Mouse (Mus musculus): ENCODE measurements around the gene Nfkbil1. TPM values are rescaled to one million over a fixed set of nuclear protein-coding genes. Genes with fewer than 3 reads are reported as not detected.

The Nfkbil1 gene
- polyA plus RNA-seq, 1 experiment from 2014 or later, result 3.8 TPM

DNA sequence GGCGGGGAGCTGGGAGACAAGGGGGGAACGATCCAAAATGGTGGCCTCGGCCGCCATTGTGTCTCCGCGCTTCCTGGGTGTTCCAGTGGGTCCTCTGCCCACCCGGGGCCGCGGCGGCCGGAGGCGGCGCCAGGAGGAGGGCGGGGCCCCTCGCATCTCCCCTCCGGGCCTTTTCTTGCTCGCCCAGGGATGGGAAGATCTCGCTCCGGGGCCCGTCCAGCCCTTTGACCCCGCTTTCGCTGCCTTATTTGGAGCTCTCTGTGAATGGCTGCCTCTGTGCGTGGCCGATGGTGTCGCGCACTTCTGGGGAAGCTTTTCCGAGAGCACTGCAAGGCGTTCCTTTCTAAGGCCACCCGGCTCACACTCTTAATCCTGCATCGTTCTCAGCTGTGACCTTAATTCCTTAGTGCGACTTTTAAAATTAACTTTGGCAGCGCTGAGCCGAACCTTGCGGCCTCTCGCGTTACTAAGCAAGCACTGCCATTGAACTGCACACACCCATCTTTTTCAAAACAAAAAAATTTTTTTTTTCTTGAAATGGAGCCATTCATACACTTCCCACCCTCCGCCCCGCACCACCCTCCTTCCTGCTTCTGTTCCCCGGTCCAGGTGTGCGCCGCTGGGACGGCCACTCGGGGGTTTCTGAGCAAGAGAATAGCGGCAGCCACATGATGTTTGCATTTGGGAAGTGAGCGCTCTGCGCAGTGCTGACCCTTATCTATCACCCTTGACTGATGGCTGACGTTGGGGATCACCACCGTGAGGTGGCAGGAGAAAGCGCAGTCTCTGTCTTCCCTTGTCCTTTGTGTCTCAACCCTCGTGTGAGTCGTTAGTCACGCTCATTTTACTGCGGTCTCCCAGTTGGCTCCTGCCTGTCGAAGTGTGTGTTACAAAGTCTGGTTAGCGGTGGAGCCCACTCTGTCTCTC lies 6.7 kb upstream of the Nfkbil1 start:
- Histone ChIP-seq H3K36me3 (ENCODE audit: control insufficient read depth, insufficient read depth, low read length) (peaks cover 44% of the 10 kb centered on the region), H3K4me3 (replicated peaks; ENCODE audit: low read depth, low read length) (peak overlapping the region; percentile 71), H3K9ac (replicated peaks; ENCODE audit: low read length) (peak overlapping the region; percentile 98), H3K4me2 (ENCODE audit: low read length) (peak overlapping the region; percentile 95), H3K9me3 (ENCODE audit: control insufficient read depth, low read length) (no peaks in the 10 kb centered on the region), H3K27me3 (ENCODE audit: control insufficient read depth, insufficient read depth, low read length) (no peaks in the 10 kb centered on the region), H3K4me1 (ENCODE audit: control insufficient read depth, insufficient read depth, low read length) (peaks cover 35% of the 10 kb centered on the region), H3K27ac (replicated peaks; ENCODE audit: low read depth, low read length) (peak overlapping the region; percentile 97)
- under 1% methylated on average over 55 of the region's 55 CpGs for WGBS
- DNase-seq, result peak; percentile 78
- peak; percentile 47 for ATAC-seq (ENCODE audit: low FRiP score, low TSS enrichment)

DNA sequence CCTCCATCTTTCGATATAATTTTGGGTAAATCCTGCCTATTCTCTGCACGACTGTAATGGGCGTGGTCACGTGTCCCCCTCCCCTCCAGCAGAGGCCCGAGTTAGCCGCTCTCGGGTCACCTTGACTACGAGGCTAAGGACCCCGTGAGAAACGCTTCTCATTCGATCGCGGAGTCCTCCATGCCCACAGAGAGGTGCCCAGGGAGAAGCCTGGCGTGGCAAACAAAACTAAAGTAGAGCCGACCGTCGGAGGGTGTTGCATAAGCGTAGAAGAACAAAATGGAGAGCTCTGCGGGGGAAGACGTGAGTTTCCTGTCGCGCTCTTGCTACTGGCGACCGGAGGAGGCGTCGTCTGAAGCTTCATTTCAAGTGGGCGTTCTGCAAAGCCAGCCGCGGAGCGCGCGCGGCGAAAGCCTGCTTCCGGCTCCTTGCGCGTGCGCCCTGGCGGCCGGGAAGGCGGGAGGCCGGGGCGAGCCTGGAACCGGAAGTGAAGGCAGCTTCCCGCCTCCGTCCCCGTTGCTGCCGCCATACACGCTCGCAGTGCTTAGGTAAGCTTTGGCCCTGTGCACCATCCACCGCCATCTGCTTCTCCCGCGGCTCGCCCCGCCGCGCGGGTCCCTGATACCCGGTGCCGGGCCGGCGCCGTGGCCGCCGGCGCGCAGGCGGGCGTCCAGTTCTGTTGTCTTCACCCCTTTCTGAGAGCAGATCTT lies 5.9 kb upstream of the Nfkbil1 start, which contains the start of gene Ddx39b:
Ddx39b (plus strand) TSS at position 442 of the 710 bp plus-strand sequence.
- DNase-seq, result peak; percentile 98
- Histone ChIP-seq H3K4me2 (ENCODE audit: low read length) (peak within 1 kb of the TSS; percentile 95), H3K9ac (replicated peaks; ENCODE audit: low read length) (peak within 1 kb of the TSS; percentile 98), H3K36me3 (ENCODE audit: control insufficient read depth, insufficient read depth, low read length) (peaks cover 36% of the 10 kb centered on the region), H3K27ac (replicated peaks; ENCODE audit: low read depth, low read length) (peak within 1 kb of the TSS; percentile 97), H3K27me3 (ENCODE audit: control insufficient read depth, insufficient read depth, low read length) (no peaks in the 10 kb centered on the region), H3K9me3 (ENCODE audit: control insufficient read depth, low read length) (no peaks in the 10 kb centered on the region), H3K4me1 (ENCODE audit: control insufficient read depth, insufficient read depth, low read length) (peaks cover 40% of the 10 kb centered on the region), H3K4me3 (replicated peaks; ENCODE audit: low read depth, low read length) (peak within 1 kb of the TSS; percentile 71)
- ATAC-seq (ENCODE audit: low FRiP score, low TSS enrichment), result peak; percentile 91
- WGBS, result under 1% methylated on average over 69 of the region's 69 CpGs

DNA sequence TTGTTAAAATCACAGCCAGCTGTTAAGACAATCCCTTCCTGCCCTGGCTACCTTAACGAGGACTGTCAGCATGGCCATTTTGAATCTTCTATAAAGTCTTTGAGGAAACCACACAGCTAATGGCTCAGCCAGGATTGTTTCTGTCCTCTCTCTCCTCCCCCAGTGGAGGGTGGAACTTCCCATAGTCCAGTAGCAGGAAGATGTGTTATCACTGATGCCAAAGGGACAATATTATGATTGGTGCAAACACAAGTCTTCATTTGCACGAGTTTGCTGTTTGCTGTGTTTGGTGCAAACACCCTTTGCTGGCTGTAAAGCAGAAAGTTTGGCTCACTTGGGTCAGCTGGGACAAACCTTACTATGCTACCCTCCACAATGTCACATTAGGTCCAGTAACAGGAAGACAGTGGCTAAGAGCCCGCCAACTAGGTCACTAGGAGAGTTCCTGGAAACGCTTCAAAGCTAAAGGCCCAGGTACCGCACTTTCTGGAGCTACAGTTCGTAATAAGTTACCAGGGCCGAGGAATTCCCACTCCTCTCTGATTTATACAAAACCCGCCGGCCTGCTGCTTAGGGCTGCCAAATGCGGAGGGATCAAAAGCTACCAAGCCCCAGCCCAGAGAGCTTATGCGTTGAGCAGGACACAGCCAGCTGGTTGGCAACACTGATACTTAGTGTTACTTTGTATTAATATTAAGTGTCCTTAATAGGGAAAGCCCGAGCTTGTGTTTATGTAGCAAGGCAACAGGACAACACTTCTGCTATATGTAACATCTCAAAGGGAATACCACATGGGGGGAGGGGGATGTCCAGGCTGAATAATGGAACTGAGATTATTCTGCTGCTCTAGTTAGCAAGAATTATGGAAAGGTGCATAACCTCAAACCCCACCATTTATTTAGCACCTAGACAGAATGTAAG lies 5.1 kb upstream of the Nfkbil1 start:
- Histone ChIP-seq H3K4me1 (ENCODE audit: control insufficient read depth, insufficient read depth, low read length) (peaks cover 37% of the 10 kb centered on the region), H3K9me3 (ENCODE audit: control insufficient read depth, low read length) (no peaks in the 10 kb centered on the region)
- ATAC-seq (ENCODE audit: low FRiP score, low TSS enrichment), result no peak

DNA sequence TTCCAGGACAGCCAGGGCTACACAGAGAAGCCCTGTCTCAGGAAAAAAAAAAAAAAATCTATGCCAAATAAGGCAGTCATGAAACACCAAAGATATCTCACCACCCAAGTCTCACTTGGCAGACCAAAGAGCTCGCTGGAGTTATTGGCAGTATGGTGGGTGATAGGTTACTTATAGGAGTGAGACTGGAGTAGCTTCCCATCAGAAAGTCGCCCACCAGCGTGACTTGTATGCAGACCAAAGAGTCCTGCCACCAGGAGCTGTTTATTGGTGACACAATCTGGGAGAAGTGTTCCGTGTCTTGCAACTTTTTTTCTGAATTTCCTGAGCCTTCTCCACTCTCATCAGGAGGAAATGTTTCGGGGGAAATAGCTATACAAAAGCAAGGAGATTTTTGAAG lies 4.1 kb upstream of the Nfkbil1 start:
- DNase-seq (no peak), ATAC-seq (ENCODE audit: low FRiP score, low TSS enrichment) (no peak)
- Histone ChIP-seq H3K27me3 (ENCODE audit: control insufficient read depth, insufficient read depth, low read length) (no peaks in the 10 kb centered on the region), H3K9me3 (ENCODE audit: control insufficient read depth, low read length) (no peaks in the 10 kb centered on the region), H3K36me3 (ENCODE audit: control insufficient read depth, insufficient read depth, low read length) (peaks cover 19% of the 10 kb centered on the region), H3K4me3 (replicated peaks; ENCODE audit: low read depth, low read length) (no peak overlapping the region), H3K9ac (replicated peaks; ENCODE audit: low read length) (no peak overlapping the region), H3K4me2 (ENCODE audit: low read length) (no peak overlapping the region), H3K27ac (replicated peaks; ENCODE audit: low read depth, low read length) (no peak overlapping the region), H3K4me1 (ENCODE audit: control insufficient read depth, insufficient read depth, low read length) (peaks cover 31% of the 10 kb centered on the region)
- 81% methylated on average over 5 of the region's 5 CpGs for WGBS

More for the DNA sequence above, 5.1 kb upstream of the Nfkbil1 start:
- H3K27ac ChIP-seq (replicated peaks; ENCODE audit: low read depth, low read length), result peak overlapping the region; percentile 97
- DNase-seq, result no peak
- peak overlapping the region; percentile 95 for H3K4me2 ChIP-seq (ENCODE audit: low read length)
- WGBS, result 28% methylated on average over 12 of the region's 12 CpGs
- H3K4me3 ChIP-seq (replicated peaks; ENCODE audit: low read depth, low read length), result peak overlapping the region; percentile 71
- peak overlapping the region; percentile 7 for H3K9ac ChIP-seq (replicated peaks; ENCODE audit: low read length)
- peaks cover 28% of the 10 kb centered on the region for H3K36me3 ChIP-seq (ENCODE audit: control insufficient read depth, insufficient read depth, low read length)
- H3K27me3 ChIP-seq (ENCODE audit: control insufficient read depth, insufficient read depth, low read length), result no peaks in the 10 kb centered on the region

DNA sequence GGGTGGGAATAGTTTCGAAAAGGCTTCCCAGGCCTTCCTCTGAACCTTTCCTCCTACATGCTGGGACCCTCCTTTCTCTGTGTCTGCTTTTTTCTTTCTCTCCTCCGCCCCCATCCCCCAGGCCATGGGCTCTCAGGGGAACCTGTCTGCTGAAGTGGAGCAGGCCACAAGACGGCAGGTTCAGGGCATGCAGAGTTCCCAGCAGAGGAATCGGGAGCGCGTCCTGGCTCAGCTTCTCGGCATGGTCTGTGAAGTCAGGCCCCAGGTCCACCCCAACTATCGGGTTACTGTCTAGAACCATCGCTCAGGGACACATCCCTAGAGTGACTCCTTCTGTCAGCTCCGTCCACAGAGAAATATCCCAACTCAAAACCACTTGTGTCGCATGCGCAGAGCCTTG lies 1.9 kb upstream of the Nfkbil1 start:
- DNase-seq (no peak), ATAC-seq (ENCODE audit: low FRiP score, low TSS enrichment) (no peak)
- H3K27ac ChIP-seq (replicated peaks; ENCODE audit: low read depth, low read length), result peak overlapping the region; percentile 88; the same call in 1 of the 2 replicates
- peaks cover 6% of the 10 kb centered on the region; the same call in 1 of the 2 replicates for H3K36me3 ChIP-seq (ENCODE audit: control insufficient read depth, insufficient read depth, low read length)
- WGBS, result 86% methylated on average over 12 of the region's 12 CpGs
- H3K9ac ChIP-seq (replicated peaks; ENCODE audit: low read length), result 0 out of 2 replicates have a peak overlapping the region, but pooled peaks have one; percentile 12
- H3K27me3 ChIP-seq (ENCODE audit: control insufficient read depth, insufficient read depth, low read length), result no peaks in the 10 kb centered on the region
- 0 out of 2 replicates have a peak overlapping the region, but pooled peaks have one; percentile 4 for H3K4me3 ChIP-seq (replicated peaks; ENCODE audit: low read depth, low read length)
- H3K9me3 ChIP-seq (ENCODE audit: control insufficient read depth, low read length), result no peaks in the 10 kb centered on the region
- H3K4me2 ChIP-seq (ENCODE audit: low read length), result peak overlapping the region; percentile 91
- H3K4me1 ChIP-seq (ENCODE audit: control insufficient read depth, insufficient read depth, low read length), result peaks cover 22% of the 10 kb centered on the region

DNA sequence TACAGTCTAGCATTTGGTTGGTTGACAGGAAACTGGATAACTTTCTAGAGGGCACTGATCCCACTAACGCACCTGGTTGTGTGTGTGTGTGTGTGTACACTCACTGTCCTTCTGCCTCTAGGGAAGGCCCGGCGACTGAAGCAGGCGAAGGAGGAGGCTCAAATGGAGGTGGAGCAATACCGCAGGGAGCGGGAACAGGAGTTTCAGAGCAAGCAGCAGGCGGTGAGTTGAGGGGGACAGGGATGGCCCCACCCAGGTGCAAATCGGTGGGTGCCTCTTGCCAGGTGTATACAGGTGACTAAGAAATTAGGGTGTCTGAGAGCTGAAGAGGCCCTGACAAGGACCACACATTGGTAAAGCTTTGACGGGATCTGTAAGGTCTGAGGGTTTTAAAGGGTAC lies 1.4 kb upstream of the Nfkbil1 start:
- Histone ChIP-seq H3K4me3 (replicated peaks; ENCODE audit: low read depth, low read length) (peak overlapping the region; percentile 52), H3K9me3 (ENCODE audit: control insufficient read depth, low read length) (no peaks in the 10 kb centered on the region), H3K4me1 (ENCODE audit: control insufficient read depth, insufficient read depth, low read length) (peaks cover 22% of the 10 kb centered on the region), H3K27me3 (ENCODE audit: control insufficient read depth, insufficient read depth, low read length) (no peaks in the 10 kb centered on the region), H3K36me3 (ENCODE audit: control insufficient read depth, insufficient read depth, low read length) (peaks cover 6% of the 10 kb centered on the region; the same call in 1 of the 2 replicates), H3K4me2 (ENCODE audit: low read length) (peak overlapping the region; percentile 91), H3K9ac (replicated peaks; ENCODE audit: low read length) (peak overlapping the region; percentile 74), H3K27ac (replicated peaks; ENCODE audit: low read depth, low read length) (peak overlapping the region; percentile 88)
- DNase-seq (no peak), ATAC-seq (ENCODE audit: low FRiP score, low TSS enrichment) (no peak)
- 75% methylated on average over 9 of the region's 9 CpGs for WGBS

DNA sequence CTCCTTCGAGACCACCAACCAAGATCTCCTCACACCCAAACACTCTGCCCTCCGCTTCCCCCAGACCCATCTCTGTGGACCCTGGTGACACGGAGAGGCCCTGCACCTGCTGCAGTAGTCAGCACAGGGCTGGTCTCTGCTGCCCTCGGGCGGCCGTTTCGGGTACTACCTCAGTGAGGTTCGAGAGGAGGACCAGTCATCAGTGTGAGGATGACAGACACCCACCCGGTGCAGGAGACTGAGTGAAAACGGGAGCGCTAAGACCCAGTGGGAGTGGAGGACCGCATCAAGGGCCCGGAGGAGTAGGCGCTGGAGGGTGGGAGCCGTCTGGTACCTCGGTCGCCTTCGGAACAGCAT lies 776 bp upstream of the Nfkbil1 start:
- no peaks in the 10 kb centered on the region for H3K9me3 ChIP-seq (ENCODE audit: control insufficient read depth, low read length)
- no peaks in the 10 kb centered on the region for H3K27me3 ChIP-seq (ENCODE audit: control insufficient read depth, insufficient read depth, low read length)
- WGBS, result under 1% methylated on average over 18 of the region's 18 CpGs
- peak overlapping the region; percentile 91 for H3K4me2 ChIP-seq (ENCODE audit: low read length)
- peaks cover 7% of the 10 kb centered on the region; the same call in 1 of the 2 replicates for H3K36me3 ChIP-seq (ENCODE audit: control insufficient read depth, insufficient read depth, low read length)
- peak overlapping the region; percentile 88 for H3K27ac ChIP-seq (replicated peaks; ENCODE audit: low read depth, low read length)
- H3K4me1 ChIP-seq (ENCODE audit: control insufficient read depth, insufficient read depth, low read length), result peaks cover 22% of the 10 kb centered on the region
- H3K9ac ChIP-seq (replicated peaks; ENCODE audit: low read length), result peak overlapping the region; percentile 74
- peak overlapping the region; percentile 52 for H3K4me3 ChIP-seq (replicated peaks; ENCODE audit: low read depth, low read length)
- DNase-seq, result peak; percentile 96
- peak; percentile 76 for ATAC-seq (ENCODE audit: low FRiP score, low TSS enrichment)

DNA sequence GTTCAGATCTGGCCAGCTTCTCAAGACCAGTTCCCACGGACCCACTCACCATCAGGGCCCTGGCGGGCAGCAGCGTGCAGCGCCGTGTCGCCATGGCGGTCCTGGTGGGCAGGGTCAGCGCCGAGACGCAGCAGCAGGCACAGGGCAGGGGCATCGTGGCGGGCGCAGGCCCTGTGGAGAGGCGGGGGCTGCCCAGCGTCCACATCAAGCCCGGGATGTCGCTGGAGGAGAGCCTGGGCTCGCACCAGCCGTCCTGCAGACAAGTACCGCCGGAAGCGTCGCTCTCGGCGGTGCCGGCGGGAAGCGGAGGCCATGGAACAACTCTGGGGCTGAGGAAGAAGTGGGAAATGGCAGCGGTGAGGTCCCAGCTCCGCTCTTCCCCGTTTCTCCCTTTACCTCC lies 689 bp downstream of the Nfkbil1 start:
- Histone ChIP-seq H3K9me3 (ENCODE audit: control insufficient read depth, low read length) (no peaks in the 10 kb centered on the region), H3K9ac (replicated peaks; ENCODE audit: low read length) (peak overlapping the region; percentile 74), H3K4me1 (ENCODE audit: control insufficient read depth, insufficient read depth, low read length) (peaks cover 14% of the 10 kb centered on the region; the same call in 1 of the 2 replicates), H3K4me3 (replicated peaks; ENCODE audit: low read depth, low read length) (peak overlapping the region; percentile 52), H3K27ac (replicated peaks; ENCODE audit: low read depth, low read length) (peak overlapping the region; percentile 88), H3K4me2 (ENCODE audit: low read length) (peak overlapping the region; percentile 91), H3K36me3 (ENCODE audit: control insufficient read depth, insufficient read depth, low read length) (peaks cover 18% of the 10 kb centered on the region), H3K27me3 (ENCODE audit: control insufficient read depth, insufficient read depth, low read length) (no peaks in the 10 kb centered on the region)
- peak; percentile 43 for DNase-seq
- WGBS, result 6% methylated on average over 31 of the region's 31 CpGs
- ATAC-seq (ENCODE audit: low FRiP score, low TSS enrichment), result no peak

All from midbrain, embryonic 14.5 days (tissue).